Mouse (Mus musculus) heart, adult 9 months (tissue): ENCODE results near the gene Eps15.
A peak's percentile ranks its signal among the peaks of the same experiment; 100 is the strongest.
"Not testable (repeated sequence)": the region's sequence is repeated elsewhere in the genome, so short reads cannot be mapped to it uniquely, and the experiment has no call there.

ENCODE experiments used
- DNase-seq, 2 experiments: peaks; one replicate each; pipeline ENCODE4 v3.0.0; 2022; ENCODE audit warnings: low spot score in 2 of 2

Eps15 gene

GRCm38 (mm10) chr4:109400366-109400980, 120.4 kb downstream of the Eps15 start:
- DNase-seq = no peak

DNA sequence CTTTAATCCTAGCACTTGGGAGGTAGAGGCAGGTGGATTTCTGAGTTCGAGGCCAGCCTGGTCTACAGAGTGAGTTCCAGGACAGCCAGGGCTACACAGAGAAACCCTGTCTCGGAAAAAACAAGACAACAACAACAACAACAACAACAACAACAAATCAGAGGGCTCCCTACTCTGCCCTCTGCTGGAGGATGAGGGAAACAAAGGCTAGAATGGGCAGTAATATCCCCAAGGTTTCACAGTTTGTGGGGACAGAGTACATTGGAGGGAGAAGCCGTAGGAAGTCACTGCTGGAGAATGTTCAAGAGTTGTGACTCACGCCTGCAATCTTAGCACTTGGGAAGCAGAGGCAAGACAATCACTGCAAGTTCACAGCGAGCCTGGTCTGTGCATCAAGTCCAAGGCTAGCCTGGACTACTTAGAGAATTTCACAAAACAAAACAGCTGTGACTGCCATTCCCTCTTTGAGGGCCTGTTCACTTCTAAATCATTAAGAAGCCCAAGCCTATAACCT, 121.2 kb downstream of the Eps15 start:
- DNase-seq = no peak

DNA sequence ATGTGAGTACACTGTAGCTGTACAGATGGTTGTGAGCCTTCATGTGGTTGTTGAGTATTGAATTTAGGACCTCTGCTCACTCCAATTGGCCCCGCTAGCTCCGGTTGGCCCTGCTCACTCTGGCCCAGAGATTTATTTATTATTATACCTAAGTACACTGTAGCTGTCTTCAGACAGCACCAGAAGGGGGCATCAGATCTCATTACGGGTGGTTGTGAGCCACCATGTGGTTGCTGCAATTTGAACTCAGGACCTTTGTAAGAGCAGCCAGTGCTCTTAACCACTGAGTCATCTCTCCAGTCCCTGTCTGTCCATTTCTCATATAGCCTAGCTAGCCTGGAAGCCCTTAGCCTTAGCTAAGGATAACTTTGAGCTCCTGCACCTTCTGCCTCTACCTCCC, 124.8 kb downstream of the Eps15 start:
- not testable (repeated sequence) for DNase-seq

GRCm38 (mm10) chr4:109405415-109405814, 125.3 kb downstream of the Eps15 start:
- no peak for DNase-seq

GRCm38 (mm10) chr4:109406054-109406485, 126.0 kb downstream of the Eps15 start:
- peak; percentile 85 to 92 for DNase-seq

- peak; percentile 32 to 39 for DNase-seq
Measured at GRCm38 (mm10) chr4:109406486-109407175, 126.6 kb downstream of the Eps15 start, which contains the start of gene Ttc39a. Gene Ttc39a (plus strand): TSS chr4:109406623.

GRCm38 (mm10) chr4:109407176-109407520, 127.1 kb downstream of the Eps15 start:
- no peak for DNase-seq

DNA sequence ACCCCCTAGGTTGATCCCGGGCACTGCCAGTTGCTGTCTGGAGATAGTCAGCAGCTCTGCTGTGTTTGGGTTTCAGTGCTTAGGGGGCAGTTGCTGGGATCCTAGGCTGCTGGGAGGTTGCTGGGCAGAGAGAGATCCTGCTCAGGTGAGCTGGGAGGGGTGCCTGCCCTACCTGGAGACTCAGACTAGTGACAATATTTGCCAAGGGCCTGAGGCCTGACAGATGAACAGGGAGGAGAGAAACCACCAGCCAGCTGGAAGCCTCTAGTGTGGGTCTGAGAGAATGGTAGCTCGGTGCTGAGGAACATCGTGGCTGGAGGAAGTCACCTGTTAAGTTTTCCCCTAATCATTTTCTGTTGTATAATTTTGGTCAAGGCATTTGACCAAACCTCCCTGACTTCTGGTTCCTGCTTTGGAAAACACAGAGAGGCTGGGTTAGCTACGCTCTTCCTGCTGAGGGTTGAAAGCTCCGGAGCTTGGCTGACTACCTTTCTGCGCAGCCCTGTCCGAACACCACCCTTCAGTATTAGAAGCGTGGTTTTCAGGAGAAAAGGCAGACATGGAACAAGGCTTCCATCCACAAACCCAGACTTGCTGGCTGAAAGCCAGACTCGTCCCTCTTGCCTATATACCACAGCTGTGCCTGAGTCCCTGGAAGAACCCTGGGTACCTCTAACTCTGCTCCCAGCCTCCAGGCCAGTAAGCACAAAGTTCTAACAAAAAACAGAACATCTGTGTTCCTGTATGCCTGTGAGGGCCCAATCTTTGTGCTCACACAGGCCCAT, 127.8 kb downstream of the Eps15 start:
- no peak for DNase-seq

GRCm38 (mm10) chr4:109410681-109411376, 130.8 kb downstream of the Eps15 start:
- no peak for DNase-seq

DNA sequence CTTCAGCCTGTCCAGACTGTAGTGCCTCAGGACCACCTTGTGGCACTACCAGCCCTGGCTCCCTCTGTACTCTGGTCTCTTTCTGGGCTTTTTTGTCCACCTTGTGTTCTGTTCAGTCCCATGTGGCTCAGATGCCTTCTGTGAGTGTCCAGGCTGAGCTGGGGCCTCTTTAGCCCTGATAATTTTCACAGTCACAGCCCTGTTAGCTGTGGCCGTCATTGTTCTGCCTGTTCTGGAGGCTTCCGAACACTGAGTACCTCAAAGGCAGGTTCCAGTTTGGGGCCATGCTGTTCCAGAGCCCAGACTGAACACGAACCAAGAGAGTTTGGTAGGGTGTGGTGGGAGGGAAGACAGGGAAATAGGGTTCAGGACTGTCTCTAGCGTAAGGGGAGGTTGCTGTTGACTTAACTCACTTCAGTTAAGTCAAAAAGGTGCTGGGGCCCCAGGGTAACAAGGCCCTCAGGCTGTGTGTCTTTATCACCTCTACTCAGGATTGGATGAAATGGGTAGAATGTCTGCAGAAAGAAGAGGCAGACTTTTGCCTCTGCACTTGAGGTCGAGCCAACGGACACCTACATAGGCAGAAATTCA, 131.4 kb downstream of the Eps15 start:
- no peak for DNase-seq

DNA sequence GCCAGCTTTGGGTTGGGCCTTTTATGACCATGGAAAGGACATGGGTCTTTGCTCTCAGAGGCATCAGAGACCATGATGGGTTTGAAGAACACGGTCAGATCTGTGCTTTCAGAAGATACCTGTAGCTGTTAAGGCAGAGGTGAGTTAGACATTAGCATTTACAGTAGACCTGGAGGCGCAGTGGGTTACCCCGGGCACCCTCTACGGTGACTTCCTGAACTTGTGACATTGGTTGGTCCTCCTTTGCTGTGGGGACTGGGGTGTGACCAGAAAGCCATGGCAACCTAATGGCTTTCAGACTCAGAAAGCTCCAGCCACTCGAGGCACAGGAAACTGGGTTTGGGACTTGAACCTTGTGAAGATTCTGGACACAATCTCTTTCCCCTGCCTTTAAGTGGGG, 132.2 kb downstream of the Eps15 start:
- DNase-seq = no peak

GRCm38 (mm10) chr4:109417998-109418397, 137.9 kb downstream of the Eps15 start:
- DNase-seq = no peak

DNA sequence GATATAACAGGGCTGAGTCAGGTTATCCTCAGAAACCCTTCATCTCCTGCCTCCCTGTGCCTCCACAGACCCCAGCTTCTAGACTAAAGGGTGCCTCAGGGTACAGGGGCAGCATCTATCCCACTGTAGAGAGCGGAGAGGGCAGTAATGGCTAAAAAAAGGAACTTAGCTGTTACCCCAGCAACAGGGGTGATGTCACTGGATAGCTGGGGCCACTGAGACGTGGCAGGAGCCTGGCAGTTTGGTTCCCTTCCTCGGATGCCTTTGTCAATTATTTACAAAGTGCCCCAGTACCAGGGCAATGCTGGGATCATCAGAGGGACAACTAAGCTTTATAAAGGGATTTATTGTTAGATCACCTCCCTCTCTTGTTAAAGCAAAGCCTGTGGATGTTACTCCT, 138.9 kb downstream of the Eps15 start:
- no peak for DNase-seq

DNA sequence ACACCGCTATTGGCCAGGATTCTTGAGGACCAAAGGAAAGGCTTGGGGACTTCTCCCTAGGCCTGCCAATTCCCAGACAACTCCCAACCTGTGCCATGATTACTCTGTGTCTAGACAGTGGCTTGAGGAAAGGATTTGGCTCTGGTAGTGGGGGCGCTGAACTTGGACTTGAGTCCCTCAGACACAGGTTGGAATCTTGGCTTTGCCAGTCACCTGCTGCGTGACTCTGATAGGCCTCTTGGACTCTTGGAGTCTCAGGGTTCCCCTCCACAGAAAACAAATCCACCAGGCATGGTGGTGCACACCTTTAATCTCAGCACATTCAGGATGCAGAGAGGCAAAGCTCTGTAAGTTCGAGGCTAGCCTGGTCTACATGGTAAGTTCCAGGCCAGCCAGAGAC, 139.5 kb downstream of the Eps15 start:
- DNase-seq = no peak

GRCm38 (mm10) chr4:109420138-109420795, 140.2 kb downstream of the Eps15 start:
- DNase-seq = no peak

DNA sequence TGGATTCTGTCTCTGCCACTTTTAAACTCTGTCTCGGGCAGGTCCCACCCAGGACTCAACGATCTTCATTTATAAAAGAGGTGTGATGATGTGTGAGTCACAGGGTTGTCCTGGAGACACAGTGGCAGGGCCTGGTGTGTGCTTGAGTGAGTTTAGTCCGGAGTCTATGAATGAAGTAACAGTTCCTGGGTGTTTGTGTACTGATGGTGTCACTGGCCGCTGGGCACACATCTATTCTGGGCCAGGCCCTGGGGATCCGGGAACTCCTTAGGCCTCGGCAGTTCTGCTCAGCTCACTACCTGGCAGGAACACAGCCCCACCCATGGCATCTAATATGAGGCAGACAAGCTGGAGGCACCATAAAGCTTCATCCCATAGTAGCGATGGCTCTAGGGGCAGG, 141.5 kb downstream of the Eps15 start:
- DNase-seq = no peak

- DNase-seq = no peak
Measured at GRCm38 (mm10) chr4:109422436-109422835, 142.4 kb downstream of the Eps15 start.

- no peak for DNase-seq
Measured at GRCm38 (mm10) chr4:109423438-109423837, 143.4 kb downstream of the Eps15 start.

DNA sequence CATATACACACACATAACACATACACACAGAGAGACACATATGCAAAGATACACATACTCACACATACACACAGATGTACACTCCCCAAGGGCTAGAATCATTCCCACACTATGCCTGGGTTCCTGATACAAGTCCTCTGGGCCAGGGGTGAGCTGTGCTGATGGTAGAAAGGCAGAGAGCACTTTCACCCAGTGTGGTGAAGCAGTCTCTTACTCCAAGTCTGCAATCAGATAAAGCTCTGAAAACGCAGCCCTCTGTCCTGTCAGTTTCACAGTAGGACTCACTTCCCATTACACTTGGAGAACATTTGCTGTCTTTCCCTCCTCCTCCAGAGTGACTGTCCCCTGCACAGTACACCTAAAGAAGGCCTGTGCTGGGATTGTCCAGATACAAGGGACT, 147.0 kb downstream of the Eps15 start:
- no peak for DNase-seq

DNA sequence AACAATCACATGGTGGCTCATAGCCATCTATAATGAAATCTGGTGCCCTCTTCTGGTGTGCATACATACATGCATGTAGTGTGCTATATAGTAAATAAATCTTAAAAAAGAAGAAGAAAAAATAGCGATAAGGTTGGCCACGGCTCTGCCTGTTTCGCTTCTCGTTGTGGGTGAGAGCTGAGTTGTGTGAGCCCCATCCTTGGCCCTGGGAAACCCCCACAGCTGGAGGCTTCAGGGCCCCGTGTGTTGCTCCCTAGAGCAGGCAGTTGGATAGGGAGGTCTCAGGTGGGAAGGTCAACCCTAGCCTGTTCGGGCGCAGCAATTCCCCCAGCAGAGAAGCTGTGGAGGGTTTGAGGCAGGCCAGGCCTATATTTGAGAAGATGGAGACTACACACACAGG, 150.2 kb downstream of the Eps15 start:
- no peak for DNase-seq

- DNase-seq = peak; percentile 48 to 49
Measured at GRCm38 (mm10) chr4:109430854-109431253, 150.8 kb downstream of the Eps15 start.
